Mouse (Mus musculus): Measurements from ENCODE around the gene Dpp6. TPM values are rescaled to one million over a fixed set of nuclear protein-coding genes. Genes with fewer than 3 reads are reported as not detected.

Gene Dpp6
- total and polyA plus RNA-seq, 3 experiments, result not detected

GRCm38 (mm10) chr5:27365946-27366345, 548.9 kb downstream of the Dpp6 start:
- Histone ChIP-seq H3K9me3 (replicated peaks; ENCODE audit: insufficient read depth, low read length) (no peaks in the 10 kb centered on the region), H3K9ac (ENCODE audit: control insufficient read depth, low read depth, low read length, poor library complexity, severe bottlenecking) (no peak overlapping the region), H3K4me1 (ENCODE audit: control insufficient read depth in 1 of 2, insufficient read depth in 2 of 2, low read length in 2 of 2) (no peaks in the 10 kb centered on the region), H3K79me2 (ENCODE audit: control insufficient read depth, insufficient read depth, low read length, poor library complexity) (no peaks in the 10 kb centered on the region), H3K36me3 (ENCODE audit: control insufficient read depth in 1 of 2, insufficient read depth in 2 of 2, low read length in 2 of 2) (no peaks in the 10 kb centered on the region), H3K27ac (ENCODE audit: control insufficient read depth, low read depth, low read length) (no peak overlapping the region), H3K27me3 (ENCODE audit: control insufficient read depth in 1 of 2, insufficient read depth in 2 of 2, low read length in 2 of 2) (no peaks in the 10 kb centered on the region), H3K4me3 (ENCODE audit: control insufficient read depth in 1 of 2, insufficient read depth in 1 of 2, low read depth in 2 of 2, low read length in 2 of 2) (no peak overlapping the region)
- TF ChIP-seq UBTF (IDR thresholded peaks at IDR 0.05; ENCODE audit: borderline replicate concordance, insufficient read depth, low read depth, low read length), result no peak
- no peak for TF ChIP-seq CHD2 (IDR thresholded peaks at IDR 0.05; ENCODE audit: low read length)
- no peak for TF ChIP-seq RAD21 (IDR thresholded peaks at IDR 0.05; ENCODE audit: low read depth, low read length)
- TF ChIP-seq CHD1 (IDR thresholded peaks at IDR 0.05; ENCODE audit: low read depth, low read length), result no peak
- TF ChIP-seq ELF1 (IDR thresholded peaks at IDR 0.05; ENCODE audit: low read depth, low read length), result no peak
- TF ChIP-seq POLR2A (IDR thresholded peaks at IDR 0.05; ENCODE audit: control insufficient read depth in 1 of 2, insufficient read depth in 1 of 2, low read depth in 1 of 2, low read length in 2 of 2, poor library complexity in 1 of 2), result no peak
- no peak for TF ChIP-seq MYC (IDR thresholded peaks at IDR 0.05; ENCODE audit: low read depth, low read length)
- no peak for TF ChIP-seq TAL1 (IDR thresholded peaks at IDR 0.05; ENCODE audit: low read length)
- TF ChIP-seq ETS1 (IDR thresholded peaks at IDR 0.05; ENCODE audit: low read depth, low read length), result no peak
- TF ChIP-seq KAT2A (conservative IDR thresholded peaks at IDR 0.05; ENCODE audit: low read depth, low read length), result no peak
- TF ChIP-seq MYB (IDR thresholded peaks at IDR 0.05; ENCODE audit: low read depth, low read length), result no peak
- TF ChIP-seq GABPA (IDR thresholded peaks at IDR 0.05; ENCODE audit: low read depth, low read length), result no peak
- TF ChIP-seq E2F4 (IDR thresholded peaks at IDR 0.05; ENCODE audit: borderline replicate concordance, low read depth, low read length), result no peak
- TF ChIP-seq ZKSCAN1 (IDR thresholded peaks at IDR 0.05; ENCODE audit: low read depth, low read length), result no peak
- no peak for TF ChIP-seq ZNF384 (IDR thresholded peaks at IDR 0.05; ENCODE audit: low read depth, low read length)
- TF ChIP-seq USF2 (IDR thresholded peaks at IDR 0.05; ENCODE audit: borderline replicate concordance in 1 of 2, insufficient read depth in 1 of 2, low read depth in 1 of 2, low read length in 2 of 2), result no peak
- no peak for TF ChIP-seq SIN3A (IDR thresholded peaks at IDR 0.05; ENCODE audit: low read length)
- TF ChIP-seq USF1 (IDR thresholded peaks at IDR 0.05; ENCODE audit: low read depth, low read length), result no peak
- TF ChIP-seq BHLHE40 (IDR thresholded peaks at IDR 0.05; ENCODE audit: borderline replicate concordance, low read depth, low read length), result no peak
- DNase-seq (ENCODE audit: low read depth, low spot score), result peak; percentile 5

- Histone ChIP-seq H3K27me3 (ENCODE audit: control insufficient read depth in 1 of 2, insufficient read depth in 2 of 2, low read length in 2 of 2) (no peaks in the 10 kb centered on the region), H3K4me1 (ENCODE audit: control insufficient read depth in 1 of 2, insufficient read depth in 2 of 2, low read length in 2 of 2) (no peaks in the 10 kb centered on the region), H3K9ac (ENCODE audit: control insufficient read depth, low read depth, low read length, poor library complexity, severe bottlenecking) (no peak overlapping the region), H3K36me3 (ENCODE audit: control insufficient read depth in 1 of 2, insufficient read depth in 2 of 2, low read length in 2 of 2) (no peaks in the 10 kb centered on the region), H3K79me2 (ENCODE audit: control insufficient read depth, insufficient read depth, low read length, poor library complexity) (no peaks in the 10 kb centered on the region), H3K27ac (ENCODE audit: control insufficient read depth, low read depth, low read length) (no peak overlapping the region), H3K9me3 (replicated peaks; ENCODE audit: insufficient read depth, low read length) (no peaks in the 10 kb centered on the region), H3K4me3 (ENCODE audit: control insufficient read depth in 1 of 2, insufficient read depth in 1 of 2, low read depth in 2 of 2, low read length in 2 of 2) (no peak overlapping the region)
- no peak for TF ChIP-seq ZC3H11A (IDR thresholded peaks at IDR 0.05; ENCODE audit: low read depth, low read length)
- no peak for TF ChIP-seq SMC3 (IDR thresholded peaks at IDR 0.05; ENCODE audit: low read depth, low read length)
- no peak for DNase-seq (ENCODE audit: low read depth, low spot score)
Observed at GRCm38 (mm10) chr5:27370814-27371213, 553.8 kb downstream of the Dpp6 start.

All from MEL (cell line).